Mouse (Mus musculus) adrenal gland, adult 18-20 months (tissue): ENCODE measurements around the gene Mdm2. TPM values are rescaled to one million over a fixed set of nuclear protein-coding genes. Genes with fewer than 3 reads are reported as not detected.
"Not testable (repeated sequence)": the region's sequence is repeated elsewhere in the genome, so short reads cannot be mapped to it uniquely, and the experiment has no call there.

Experiments
- DNase-seq, 2 experiments: peaks; one replicate each; pipeline ENCODE4 v3.0.0; 2021 to 2022; ENCODE audit warnings: low spot score in 2 of 2
- total RNA-seq, 2 experiments: library from RNA; stranded (reverse); gene quantifications; 1 replicate in 1 of 2; 2 replicates in 1 of 2; pipeline ENCODE4 v1.2.3; 2021

The Mdm2 gene
- total RNA-seq, 2 experiments from 2014 or later, result 48.2 to 54.8 TPM

DNA sequence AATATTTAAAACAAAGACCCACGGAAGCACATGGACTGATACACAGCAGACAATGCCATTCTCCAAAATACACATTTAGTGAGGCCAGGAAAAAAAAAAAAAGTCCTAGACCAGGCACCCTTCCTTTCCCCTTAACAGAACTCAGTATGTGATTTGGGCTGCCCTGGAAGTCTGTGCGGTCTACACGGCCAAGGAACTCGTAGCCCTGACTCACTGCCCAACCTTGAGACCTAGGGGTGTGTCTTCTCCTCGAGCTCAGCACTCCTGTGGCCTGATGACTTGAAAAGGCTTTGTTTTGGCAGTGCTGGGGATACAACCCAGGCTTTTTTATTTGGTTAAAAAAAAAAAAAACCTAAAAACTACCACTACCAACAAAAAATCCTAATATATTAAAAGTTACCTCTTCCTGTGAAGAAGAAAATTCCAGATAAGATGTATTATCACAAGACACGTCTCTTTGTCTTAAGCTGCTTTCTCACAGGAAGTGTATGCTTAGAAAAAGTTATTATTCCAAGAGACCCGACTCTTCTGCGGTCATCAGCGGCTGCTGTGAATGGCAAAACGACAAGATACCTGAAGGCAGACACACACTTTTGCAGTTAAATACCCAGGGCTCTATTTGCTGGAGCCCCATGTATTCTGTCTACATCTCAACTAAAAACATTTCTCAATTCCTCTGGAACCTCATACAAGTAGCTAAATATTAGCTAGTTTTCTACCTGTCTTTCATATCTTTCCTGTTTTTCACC is 23.7 kb upstream of the Mdm2 start:
- not testable (repeated sequence) for DNase-seq

DNA sequence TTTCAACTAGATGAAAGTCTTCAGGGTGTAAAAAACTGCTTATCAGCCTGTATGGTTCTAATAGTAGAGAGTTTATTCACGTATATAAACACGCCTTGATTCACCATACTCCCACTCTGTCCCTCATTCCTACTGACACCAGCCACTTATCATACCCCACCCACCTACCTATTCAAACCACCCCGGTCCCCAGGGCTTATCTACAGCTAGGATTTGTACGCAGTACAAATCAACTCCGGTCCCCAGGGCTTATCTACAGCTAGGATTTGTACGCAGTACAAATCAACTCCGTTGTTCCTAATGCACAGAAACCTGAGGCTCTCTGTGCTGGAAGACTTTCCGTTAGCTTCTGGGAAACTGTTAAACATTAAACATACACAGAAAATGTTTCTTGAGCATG is 23.1 kb upstream of the Mdm2 start:
- not testable (repeated sequence) for DNase-seq

DNA sequence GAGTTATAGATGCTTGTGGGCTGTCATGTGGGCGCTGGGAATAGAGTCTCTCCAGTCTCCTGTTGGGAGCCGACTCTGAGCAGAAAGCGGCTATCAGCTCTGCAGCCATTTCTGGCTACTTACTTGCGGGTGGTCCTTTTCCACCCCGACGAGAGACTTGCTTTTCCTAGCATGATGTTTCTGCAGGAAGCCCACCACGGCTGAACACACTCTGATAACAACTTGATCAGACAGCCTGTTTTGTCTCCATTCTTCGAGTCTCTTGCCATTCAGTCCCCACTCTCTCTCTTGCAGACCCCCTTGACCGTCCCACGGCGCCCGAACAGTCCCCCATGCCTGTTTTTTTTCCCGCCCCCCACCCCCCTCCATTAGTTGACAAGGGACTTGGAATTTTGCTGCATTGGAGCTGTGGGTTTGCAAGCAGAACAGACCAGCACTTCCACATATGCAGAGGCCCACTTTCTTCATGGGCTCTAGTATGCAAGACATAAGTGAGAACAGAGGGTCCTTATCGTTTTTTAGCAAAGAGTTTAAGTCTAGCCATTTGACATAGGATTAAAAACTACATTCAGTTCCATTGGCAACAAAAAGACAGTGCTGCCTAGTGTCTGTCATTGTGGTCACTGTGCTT is 22.5 kb upstream of the Mdm2 start:
- DNase-seq, result no peak

DNA sequence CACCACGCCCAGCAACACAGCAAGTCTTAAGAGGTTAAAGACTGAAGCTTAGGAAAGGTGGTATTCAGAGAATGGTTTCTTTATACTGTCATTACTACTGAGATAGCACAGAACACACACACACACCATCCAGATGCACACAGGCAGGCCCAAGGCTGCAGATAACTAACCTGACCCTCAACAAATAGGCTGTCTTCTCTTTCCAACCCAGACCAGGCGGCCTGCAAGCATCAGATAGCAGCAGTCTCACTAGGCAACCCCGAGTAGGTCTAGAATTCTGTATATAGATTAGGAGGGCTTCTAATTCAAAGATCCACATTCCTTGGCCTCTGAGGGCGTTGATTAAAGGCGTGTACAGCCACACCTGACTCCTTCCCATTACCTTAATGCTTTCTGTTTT is 21.6 kb upstream of the Mdm2 start:
- no peak for DNase-seq

DNA sequence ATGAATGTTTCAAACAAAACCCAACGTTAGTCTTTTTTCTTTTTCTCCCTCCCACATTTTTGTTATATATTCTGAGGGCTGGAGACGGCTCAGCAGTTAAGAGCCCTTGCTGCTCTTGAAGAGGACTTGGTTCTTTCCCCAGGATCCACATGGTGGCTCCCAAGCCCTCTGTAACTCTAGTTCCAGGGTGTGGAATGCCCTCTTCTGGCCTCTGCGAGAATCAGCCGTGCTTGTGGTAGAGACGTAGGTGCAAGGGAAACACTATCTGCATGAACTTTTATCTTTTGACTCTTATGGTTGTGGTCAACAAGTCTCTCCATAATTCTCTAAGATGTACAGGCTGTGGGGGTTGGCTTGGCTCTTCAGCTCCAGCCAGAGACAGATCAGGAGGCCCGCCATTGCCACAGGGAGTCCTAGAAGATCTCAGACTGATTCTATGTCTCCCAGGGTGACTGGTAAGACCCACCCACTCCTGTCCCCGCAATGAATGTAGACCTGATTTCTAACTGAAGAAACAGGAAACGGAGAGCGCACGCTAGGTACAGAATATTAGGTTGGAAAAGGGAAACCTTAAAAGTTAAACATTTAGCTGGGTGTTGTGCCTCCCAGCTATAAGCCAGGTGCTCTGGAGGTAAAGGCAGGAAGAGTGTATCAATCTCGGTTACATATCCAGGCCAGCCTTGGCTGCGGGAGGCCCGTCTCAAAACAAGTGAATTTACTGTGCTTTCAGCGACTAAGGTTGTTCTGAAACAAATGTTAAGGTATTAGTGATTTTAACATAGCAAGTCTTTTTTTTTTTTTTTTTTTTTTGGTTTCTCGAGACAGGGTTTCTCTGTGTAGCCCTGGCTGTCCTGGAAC is 20.9 kb upstream of the Mdm2 start:
- DNase-seq, result peak; percentile 41 to 45

DNA sequence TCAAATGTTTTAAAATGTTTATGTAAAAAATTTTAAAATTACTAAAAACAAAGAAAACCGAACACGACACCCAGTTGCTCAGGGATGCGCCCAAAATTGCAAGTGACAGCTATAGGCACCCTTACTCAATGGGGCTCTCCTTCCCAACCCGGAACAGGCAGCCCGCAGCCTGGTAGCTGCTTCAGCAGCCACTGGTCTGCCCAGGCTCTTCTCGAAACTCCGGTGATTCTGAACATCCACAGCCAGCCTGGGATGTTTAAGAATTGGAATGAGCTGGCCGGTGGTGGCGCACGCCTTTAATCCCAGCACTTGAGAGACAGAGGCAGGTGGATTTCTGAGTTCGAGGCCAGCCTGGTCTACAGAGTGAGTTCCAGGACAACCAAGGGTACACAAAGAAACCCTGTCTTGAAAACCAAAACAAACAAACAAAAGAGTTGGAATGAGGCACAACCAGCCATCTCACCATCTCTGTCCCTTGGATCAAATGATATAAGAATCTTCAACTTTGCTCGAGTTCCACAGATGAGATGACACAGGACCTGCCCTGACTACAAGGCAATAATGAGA is 20.2 kb upstream of the Mdm2 start:
- no peak for DNase-seq

DNA sequence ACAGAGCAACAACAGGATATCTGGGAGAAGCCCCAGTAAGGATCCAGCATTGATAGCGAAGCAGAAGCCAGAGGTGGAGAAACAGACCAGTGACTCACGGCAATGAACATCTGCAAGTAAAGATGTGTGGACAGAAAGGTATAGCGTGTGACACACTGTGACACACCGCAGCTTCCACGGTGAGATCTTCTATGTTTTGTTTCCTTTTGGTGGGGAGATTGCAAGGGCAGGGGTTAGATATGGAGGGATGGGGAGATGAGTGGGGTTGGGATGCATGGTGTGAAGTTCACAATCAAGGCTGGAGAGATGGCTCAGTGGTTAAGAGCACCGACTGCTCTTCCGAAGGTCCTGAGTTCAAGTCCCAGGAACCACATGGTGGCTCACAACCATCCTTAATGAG is 19.6 kb upstream of the Mdm2 start:
- DNase-seq, result no peak

DNA sequence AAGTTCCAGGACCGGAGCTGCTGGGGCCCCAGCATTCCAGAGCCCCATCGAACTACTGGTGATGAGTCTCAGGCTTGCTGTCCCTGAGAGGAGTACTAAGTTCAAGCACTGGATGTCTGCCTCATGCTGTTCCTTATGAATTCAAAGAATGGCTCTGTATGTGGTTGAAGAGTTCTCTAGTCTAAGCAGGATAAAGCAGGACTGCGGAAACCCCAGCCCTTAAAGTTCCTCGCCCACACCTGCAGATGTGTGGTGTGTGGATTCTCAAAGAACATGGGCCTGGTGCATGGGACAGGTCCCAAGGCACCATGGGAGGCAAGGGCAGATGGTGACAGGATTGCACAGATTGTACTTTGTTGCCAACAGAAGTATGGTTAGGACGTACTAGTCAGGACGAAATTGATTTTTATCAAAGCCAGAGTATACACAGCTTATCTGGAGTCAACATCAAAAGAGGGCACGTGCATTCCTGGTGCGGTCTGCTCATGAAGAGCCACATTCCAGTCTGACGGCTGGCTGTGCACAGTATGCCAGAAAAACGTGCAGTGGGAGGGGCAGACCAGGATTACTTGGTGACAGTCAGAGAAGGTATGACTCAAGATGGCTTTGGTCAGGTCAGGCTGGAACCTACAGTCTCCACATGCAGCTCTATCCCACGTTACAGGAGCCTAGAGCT is 18.7 kb upstream of the Mdm2 start:
- no peak for DNase-seq

DNA sequence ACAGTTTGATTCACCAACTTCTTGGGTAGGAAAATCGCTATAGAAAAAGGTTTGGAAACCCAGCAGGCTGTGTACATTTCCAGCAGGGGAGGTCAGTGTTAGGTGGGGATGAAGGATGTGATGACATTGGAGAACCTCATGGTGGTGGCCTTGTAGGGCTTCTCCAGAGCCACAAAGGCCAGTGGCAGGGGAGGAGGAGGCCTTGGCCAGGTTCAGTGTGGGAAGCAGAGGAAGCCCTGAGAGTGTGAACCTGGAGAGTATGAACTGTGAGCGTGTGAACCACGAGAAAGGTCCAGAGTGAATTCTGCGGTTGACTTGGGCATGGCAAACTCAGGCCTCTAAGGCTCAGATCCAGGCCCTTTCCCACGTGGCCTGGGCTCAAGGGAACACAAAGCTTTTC is 18.0 kb upstream of the Mdm2 start:
- DNase-seq, result no peak

DNA sequence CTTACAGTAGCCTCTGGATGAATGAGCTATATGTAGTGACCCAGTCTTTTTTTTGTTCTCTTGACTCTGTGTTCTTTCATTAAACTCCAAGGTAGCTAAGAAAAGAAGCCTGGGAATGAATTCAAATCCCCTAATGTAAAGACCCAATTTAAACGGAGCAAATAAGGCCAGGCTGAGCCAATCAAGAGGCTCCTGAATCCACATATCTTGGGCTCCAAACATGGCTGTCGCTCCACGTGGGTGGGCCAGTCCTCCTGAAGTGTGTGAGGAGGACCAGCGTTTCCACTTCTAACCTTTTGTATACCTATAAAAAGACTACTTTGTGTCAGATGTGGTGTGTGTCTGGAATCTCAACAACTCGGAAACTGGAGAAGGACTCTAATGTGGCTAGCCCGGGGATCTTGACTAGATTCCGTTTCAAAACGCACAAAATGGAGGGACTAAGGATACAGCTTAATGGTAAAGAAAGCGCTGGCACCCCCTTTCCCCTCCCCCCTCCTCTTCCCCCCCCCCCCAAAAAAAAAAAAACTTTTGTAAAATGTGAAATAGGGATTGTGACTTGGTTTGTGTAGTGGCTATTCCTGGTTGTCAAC is 17.1 kb upstream of the Mdm2 start:
- DNase-seq, result no peak

DNA sequence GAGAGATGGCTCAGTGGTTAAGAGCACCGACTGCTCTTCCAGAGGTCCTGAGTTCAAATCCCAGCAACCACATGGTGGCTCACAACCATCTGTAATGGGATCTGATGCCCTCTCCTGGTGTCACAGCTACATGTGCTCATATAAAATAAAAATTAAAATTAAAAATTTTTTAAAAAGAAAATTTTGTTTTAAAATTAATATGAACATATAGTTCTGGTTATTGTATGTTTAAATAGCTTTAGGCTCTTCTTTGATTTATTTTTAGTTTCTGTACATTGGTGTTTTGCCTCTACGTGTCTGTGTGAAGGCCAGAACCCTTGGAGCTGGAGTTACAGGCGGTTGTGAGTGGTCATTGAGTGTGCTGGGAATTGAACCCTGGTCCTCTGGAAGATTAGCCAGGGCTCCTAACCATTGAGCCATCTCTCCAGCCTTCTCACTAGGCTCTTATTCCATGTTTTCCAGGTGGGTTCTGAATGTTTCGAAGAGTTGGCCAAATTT is 16.4 kb upstream of the Mdm2 start:
- DNase-seq, result no peak

DNA sequence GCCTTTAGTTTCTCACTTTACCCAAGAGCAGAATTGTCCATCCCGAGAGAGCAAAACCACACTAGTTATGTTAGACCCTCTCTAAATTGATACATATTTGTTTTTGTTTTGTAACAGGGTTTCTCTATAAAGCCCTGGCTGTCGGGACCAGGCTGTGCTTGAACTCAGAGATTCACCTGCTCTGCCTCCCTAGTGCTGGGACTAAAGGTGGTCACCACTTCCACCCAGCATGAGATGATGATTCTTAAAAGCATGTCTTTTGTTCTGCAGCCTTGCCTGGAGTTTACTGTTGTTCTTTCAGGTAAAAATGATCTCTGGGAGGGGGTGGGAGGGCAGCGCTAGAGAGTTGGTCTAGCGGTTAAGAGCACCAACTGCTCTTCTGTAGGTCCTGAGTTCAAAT is 15.8 kb upstream of the Mdm2 start:
- DNase-seq, result no peak

DNA sequence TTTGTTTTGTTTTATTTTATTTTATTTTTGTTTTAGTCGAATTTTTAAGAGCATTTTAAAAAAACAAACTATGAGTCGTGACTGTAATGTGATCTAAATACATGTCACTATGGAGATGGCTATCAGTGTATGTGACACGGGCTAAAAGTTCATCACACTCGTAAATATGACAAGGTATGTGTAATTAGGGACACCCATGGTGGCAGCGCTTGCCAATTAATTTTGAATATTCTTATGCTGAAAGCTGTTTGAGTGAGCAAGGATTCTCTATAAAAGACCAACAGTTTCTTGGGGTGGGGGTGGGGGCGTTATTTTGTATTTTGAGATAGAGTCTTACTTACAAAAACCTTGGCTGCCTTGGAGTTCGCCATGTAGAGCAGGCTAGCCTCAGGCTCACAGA is 15.1 kb upstream of the Mdm2 start:
- DNase-seq, result no peak

DNA sequence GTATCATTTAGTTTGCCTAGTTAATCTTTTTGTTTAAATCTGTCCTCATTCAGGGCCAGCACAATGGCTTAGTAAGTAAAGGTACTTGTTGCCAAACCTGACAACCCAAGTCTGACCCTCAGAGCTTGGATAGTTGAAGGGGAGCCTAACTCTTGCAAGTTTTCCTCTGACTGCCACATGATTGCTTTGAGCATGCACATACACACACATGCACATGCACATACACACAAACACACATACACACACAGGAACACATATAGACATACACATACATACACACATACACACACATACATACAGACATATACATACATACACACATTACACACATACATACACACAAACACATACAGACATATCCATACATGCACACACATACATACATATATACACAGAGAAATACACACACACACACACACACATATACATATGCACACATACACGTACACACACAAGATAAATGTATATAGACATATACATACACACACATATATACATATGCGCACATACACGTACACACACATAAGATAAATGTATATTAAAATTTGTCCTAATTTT is 14.3 kb upstream of the Mdm2 start:
- DNase-seq, result no peak

DNA sequence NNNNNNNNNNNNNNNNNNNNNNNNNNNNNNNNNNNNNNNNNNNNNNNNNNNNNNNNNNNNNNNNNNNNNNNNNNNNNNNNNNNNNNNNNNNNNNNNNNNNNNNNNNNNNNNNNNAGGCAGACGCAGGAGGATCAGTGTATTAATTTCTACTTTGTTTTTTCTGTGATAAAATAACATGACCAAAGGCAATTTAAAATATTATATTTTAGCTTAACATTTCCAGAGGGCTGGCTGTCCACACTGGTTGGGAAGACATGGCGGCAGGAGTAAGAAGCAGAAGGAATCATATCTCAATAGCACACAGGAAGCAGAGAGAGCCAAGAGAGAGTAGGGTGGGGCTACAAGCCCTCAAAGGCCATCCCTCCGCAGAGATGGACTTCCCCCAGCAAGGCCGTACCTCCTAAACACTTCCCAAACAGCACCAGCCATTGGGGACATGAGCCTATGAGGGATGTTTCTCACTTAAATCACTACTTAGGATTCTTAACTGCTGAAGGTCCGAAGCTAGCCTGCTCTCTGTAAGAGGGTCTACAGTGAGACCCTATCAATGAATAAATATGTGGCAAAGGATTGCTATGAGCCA is 13.7 kb upstream of the Mdm2 start:
- DNase-seq, result no peak

DNA sequence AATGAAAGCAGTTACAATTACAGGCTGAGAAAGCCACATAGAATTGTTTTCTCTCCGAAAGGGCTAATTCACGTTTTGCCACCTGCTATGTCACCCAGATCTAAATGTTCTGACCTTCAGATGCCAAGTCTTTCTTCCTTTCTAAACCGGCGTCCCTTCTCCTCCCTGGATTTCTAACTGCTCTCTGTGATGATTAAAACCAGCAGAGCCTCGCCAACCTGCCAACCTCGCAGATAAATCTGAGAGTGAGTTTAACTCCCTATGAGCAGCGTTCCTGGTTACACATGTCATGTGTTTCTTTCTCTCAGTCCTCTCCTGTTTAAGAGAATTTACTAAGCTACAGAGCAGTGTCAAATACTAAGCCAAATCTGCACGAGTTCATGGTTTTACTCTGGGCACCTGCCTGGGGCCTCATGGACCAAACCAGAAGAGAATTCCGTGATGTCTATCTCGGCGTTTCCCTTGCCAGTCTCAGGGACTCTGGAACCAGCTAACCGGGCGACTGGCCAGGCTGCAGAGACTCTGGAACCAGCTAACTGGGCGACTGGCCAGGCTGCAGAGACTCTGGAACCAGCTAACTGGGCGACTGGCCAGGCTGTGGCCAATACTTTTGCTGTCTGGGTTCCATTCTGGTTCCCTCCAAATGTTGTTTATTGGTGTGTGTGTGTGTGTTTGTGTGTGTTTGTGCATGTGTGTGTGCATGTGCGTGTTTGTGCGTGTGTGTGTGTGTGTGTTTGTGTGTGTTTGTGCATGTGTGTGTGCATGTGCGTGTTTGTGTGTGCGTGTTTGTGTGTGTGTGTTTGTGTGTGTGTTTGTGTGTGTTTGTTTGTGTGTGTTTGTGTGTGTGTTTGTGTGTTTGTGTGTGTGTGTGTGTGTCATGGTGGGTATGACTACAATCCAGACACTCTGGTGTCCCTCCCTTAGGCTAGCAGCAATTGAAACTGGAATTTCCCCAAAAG is 7.9 kb upstream of the Mdm2 start:
- DNase-seq, result peak; percentile 56

DNA sequence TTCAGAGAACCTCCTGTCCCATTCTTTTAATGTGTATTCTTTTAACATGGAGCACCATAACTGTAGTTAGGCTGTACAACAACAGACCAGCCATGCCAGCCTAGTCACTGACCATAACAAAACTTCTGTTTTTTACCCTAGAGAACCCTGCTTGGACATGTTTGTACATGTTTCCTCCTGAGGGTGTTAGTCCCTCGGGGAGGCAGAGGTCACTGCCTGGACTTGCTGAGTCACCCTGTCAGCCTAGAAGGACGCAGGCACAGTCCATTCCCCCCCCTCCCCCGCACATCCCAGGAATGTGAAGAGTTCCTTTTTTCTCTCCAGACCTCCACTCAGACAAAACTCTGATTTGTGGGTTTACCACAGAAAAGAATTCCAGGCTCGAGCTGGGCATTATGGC is 7.0 kb upstream of the Mdm2 start:
- peak in 1 of 2 experiments; percentile 43 for DNase-seq

DNA sequence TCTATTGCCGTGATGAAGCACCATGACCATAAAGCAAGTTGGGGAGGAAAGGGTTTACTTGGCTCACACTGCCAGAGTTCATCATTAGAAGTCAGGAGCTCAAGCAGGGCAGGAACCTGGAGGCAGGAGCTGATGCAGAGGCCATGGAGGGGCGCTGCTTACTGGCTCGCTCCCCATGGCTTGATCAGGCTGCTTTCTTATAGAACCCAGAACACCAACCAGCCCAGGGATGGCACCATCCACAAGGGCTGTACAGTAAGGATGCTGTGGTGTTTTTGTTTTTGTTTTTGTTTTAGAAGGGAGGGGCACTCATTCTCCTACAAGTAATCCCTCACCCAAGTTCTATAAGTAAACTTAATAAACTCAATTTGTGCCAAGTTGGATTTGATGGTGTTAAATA is 6.1 kb upstream of the Mdm2 start:
- DNase-seq, result no peak

DNA sequence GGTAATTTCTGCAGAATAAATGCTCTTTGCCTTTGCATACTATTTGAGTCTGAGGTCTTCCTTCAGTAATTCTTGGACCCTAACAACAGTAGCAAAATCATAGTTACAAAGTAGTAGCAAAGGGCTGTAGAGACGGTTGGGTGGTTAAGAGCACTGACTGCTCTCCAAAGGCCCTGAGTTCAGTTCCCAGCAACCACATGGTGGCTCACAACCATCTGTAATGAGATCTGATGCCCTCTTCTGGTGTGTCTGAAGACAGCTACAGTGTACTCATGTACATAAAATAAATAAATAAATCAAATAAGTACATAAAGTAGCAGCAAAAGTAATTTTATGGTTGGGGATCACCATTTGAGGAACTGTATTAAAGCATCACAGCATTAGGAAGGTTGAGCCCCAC is 5.1 kb upstream of the Mdm2 start:
- DNase-seq, result not testable (repeated sequence)
